Mouse (Mus musculus) CH12.LX (cell line): ENCODE measurements at regions not wholly inside any gene's neighbourhood (a gene's known extent, or its start where the extent isn't known, plus 50 kb on each side); places are given as distances from the start of the nearest gene placed in this dataset.

Source experiments
- DNase-seq: peaks from one replicate; pipeline ENCODE4 v3.0.0-alpha.2; 2013; ENCODE audit errors: extremely low read depth
- H3K27ac ChIP-seq: 2 replicates; pipeline ENCODE4 v1.5.1; 2012; ENCODE audit warnings: low read depth, mild to moderate bottlenecking, control low read depth, moderate library complexity; ENCODE audit not compliant: insufficient read depth
- H3K27me3 ChIP-seq: replicated peaks from 2 replicates; pipeline ENCODE3; 2012; ENCODE audit warnings: inconsistent platforms
- H3K36me3 ChIP-seq, 2 experiments: replicated peaks in 1 of 2; 2 replicates each; pipeline versions ENCODE3 to v1.6.1; 2012; ENCODE audit warnings: inconsistent platforms in 1 of 2, low read length in 1 of 2, mild to moderate bottlenecking in 1 of 2, mixed read lengths in 1 of 2, moderate library complexity in 1 of 2; ENCODE audit not compliant: control insufficient read depth in 1 of 2, insufficient read depth in 1 of 2
- H3K4me1 ChIP-seq, 2 experiments: 2 replicates each; pipeline ENCODE4 v1.6.1; 2012; ENCODE audit warnings: inconsistent platforms in 1 of 2, moderate library complexity in 1 of 2; ENCODE audit not compliant: insufficient read depth in 2 of 2, control insufficient read depth in 1 of 2
- H3K4me2 ChIP-seq: 2 replicates; pipeline ENCODE4 v1.6.1; 2012; ENCODE audit warnings: low read depth, mild to moderate bottlenecking, control low read depth; ENCODE audit not compliant: poor library complexity, insufficient read depth, severe bottlenecking
- H3K4me3 ChIP-seq, 3 experiments: fragments of 150-350 bp in 1 of 3; sonication (generic) in 1 of 3; replicated peaks in 1 of 3; 2 replicates each; pipeline versions ENCODE3 to v1.5.1; 2011 to 2012; ENCODE audit warnings: low read depth in 2 of 3, low read length in 2 of 3, mild to moderate bottlenecking in 2 of 3, moderate library complexity in 2 of 3, control low read depth in 1 of 3, improper control_type of control experiment in 1 of 3, inconsistent platforms in 1 of 3, mixed read lengths in 1 of 3; ENCODE audit not compliant: poor library complexity in 1 of 3
- H3K79me2 ChIP-seq: replicated peaks from 2 replicates; pipeline ENCODE4 v1.6.1; 2012; ENCODE audit warnings: mild to moderate bottlenecking, moderate library complexity; ENCODE audit not compliant: control insufficient read depth, poor library complexity, insufficient read depth, severe bottlenecking; ENCODE audit errors: extremely low read depth
- H3K9ac ChIP-seq: 2 replicates; pipeline ENCODE4 v1.6.1; 2012; ENCODE audit warnings: low read depth, mild to moderate bottlenecking, control low read depth, moderate library complexity; ENCODE audit not compliant: insufficient read depth
- H3K9me3 ChIP-seq: replicated peaks from 2 replicates; pipeline ENCODE3; 2012; ENCODE audit warnings: low read length, inconsistent platforms, mixed read lengths
- CHD1 ChIP-seq: IDR thresholded peaks from 2 replicates; pipeline ENCODE4 v1.6.1; 2012; ENCODE audit warnings: low read depth, low read length, improper control_type of control experiment, inconsistent platforms
- ELF1 ChIP-seq: IDR thresholded peaks from 2 replicates; pipeline ENCODE4 v1.6.1; 2014; ENCODE audit warnings: low read depth, mild to moderate bottlenecking, inconsistent platforms, low read length, improper control_type of control experiment
- EP300 ChIP-seq: IDR thresholded peaks from 2 replicates; pipeline ENCODE4 v1.6.1; 2011; ENCODE audit warnings: low read length, improper control_type of control experiment
- ETS1 ChIP-seq: conservative IDR thresholded peaks from 2 replicates; pipeline ENCODE4 v1.6.1; 2012; ENCODE audit warnings: low read depth, mild to moderate bottlenecking, inconsistent platforms, low read length, improper control_type of control experiment, moderate library complexity
- GABPA ChIP-seq: IDR thresholded peaks from 2 replicates; pipeline ENCODE4 v1.6.1; 2012; ENCODE audit warnings: low read depth, low read length, improper control_type of control experiment, inconsistent platforms; ENCODE audit not compliant: insufficient replicate concordance
- MAZ ChIP-seq: IDR thresholded peaks from 2 replicates; pipeline ENCODE4 v1.6.1; 2012; ENCODE audit warnings: low read depth, mild to moderate bottlenecking, inconsistent platforms, low read length, improper control_type of control experiment, moderate library complexity
- MXI1 ChIP-seq: IDR thresholded peaks from 2 replicates; pipeline ENCODE4 v1.6.1; 2011; ENCODE audit warnings: mild to moderate bottlenecking, low read depth, low read length, improper control_type of control experiment
- MYC ChIP-seq: IDR thresholded peaks from 2 replicates; pipeline ENCODE4 v1.6.1; 2011; ENCODE audit warnings: low read depth, mild to moderate bottlenecking, improper control_type of control experiment, low read length
- RAD21 ChIP-seq: IDR thresholded peaks from 2 replicates; pipeline ENCODE4 v1.6.1; 2011; ENCODE audit warnings: low read depth, mild to moderate bottlenecking, low read length, improper control_type of control experiment, moderate library complexity
- RCOR1 ChIP-seq: conservative IDR thresholded peaks from 2 replicates; pipeline ENCODE4 v1.6.1; 2012; ENCODE audit warnings: low read depth, mild to moderate bottlenecking, inconsistent platforms, low read length, improper control_type of control experiment
- TBP ChIP-seq: conservative IDR thresholded peaks from 2 replicates; pipeline ENCODE4 v1.6.1; 2011; ENCODE audit warnings: low read depth, low read length, improper control_type of control experiment
- TCF12 ChIP-seq: IDR thresholded peaks from 2 replicates; pipeline ENCODE4 v1.6.1; 2014; ENCODE audit warnings: low read depth, mild to moderate bottlenecking, inconsistent platforms, low read length, improper control_type of control experiment
- USF1 ChIP-seq: IDR thresholded peaks from 2 replicates; pipeline ENCODE4 v1.6.1; 2014; ENCODE audit warnings: low read depth, mild to moderate bottlenecking, inconsistent platforms, low read length, improper control_type of control experiment
- ZKSCAN1 ChIP-seq: IDR thresholded peaks from 2 replicates; pipeline ENCODE4 v1.6.1; 2012; ENCODE audit warnings: low read depth, inconsistent platforms, low read length, improper control_type of control experiment, borderline replicate concordance
- ZNF384 ChIP-seq: IDR thresholded peaks from 2 replicates; pipeline ENCODE4 v1.6.1; 2012; ENCODE audit warnings: low read depth, low read length, improper control_type of control experiment, inconsistent platforms
- dilution Hi-C: fragments of 300-500 bp; cut with MboI; formaldehyde crosslinking; loops from 2 replicates; pipeline ENCODE4 v1.14.3; 2020; ENCODE audit warnings: low sequenced_read_pairs; ENCODE audit not compliant: extremely low pct_unique_long_range_greater_than_20kb, extremely low pct_ligation_motif_present
- in situ Hi-C: fragments of 300-500 bp; cut with MboI; formaldehyde crosslinking; loops from 3 replicates; pipeline ENCODE4 v1.14.3; 2019; ENCODE audit warnings: low sequenced_read_pairs, low pct_ligation_motif_present, low pct_unique_long_range_greater_than_20kb, mixed read lengths

DNA sequence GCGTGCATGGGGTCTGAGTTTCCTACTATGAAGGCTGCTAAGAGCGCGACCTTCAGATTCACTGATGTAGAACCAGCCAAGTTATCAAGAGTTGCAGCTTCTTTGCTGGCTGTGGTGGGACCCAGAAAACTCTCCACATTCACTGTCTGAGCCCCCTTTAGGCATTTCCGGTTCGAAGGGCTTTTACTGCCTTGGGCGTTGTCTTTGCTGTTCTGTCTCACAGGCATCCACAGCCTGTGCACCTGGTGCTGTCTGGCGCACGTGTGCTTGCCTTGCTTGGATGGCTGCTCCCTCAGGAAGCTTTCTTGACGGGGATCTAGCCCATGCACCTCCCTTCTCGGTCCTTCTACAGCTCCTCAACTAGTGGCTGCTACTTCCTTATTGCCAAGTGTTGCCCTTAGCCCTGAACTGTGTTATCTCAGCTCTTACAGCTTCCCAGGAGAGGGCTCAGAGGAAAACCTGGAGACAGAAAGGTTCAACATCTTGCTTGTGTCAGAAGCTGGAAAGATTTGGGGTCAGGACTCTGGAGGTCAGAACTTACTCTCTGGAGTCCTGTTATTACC, 108.3 kb upstream of the Dyrk2 start:
- in situ Hi-C loops: no loop called here
- Histone ChIP-seq H3K36me3 (no peaks in the 10 kb centered on the region), H3K27ac (no peak overlapping the region), H3K79me2 (no peaks in the 10 kb centered on the region), H3K9ac (no peak overlapping the region), H3K27me3 (no peaks in the 10 kb centered on the region), H3K4me1 (peaks cover 0 to 52% of the 10 kb centered on the region in 2 experiments; a peak in 2 of 4 replicates), H3K4me3 (no peak overlapping the region), H3K4me2 (no peak overlapping the region), H3K9me3 (no peaks in the 10 kb centered on the region)
- no peak for DNase-seq
- no peak for TF ChIP-seq ZNF384
- no peak for TF ChIP-seq MXI1
- no peak for TF ChIP-seq ETS1
- no peak for TF ChIP-seq CHD1
- no peak for TF ChIP-seq ZKSCAN1
- no peak for TF ChIP-seq EP300
- TF ChIP-seq TCF12: no peak
- TF ChIP-seq RAD21: no peak
- TF ChIP-seq TBP: no peak
- dilution Hi-C loops: no loop called here

DNA sequence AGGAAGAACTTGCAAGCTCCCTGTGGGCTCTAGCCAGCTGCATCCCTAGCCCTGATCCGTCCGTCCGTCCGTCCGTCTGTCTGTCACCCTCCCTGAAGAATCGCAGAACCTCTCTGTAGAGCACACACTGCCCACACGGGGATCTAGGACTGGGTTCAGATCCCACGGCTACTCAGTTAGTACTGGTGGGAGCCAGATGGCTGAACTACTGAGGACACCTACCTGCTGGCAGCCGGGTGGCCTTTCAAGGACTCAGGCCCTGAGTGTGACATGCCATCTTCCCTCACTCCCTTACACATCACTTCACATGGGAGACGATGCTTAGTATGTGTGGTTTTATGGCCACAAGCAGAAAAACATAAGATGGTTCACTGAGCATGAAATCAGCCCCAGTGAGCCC, 106.4 kb upstream of the Dyrk2 start:
- TF ChIP-seq RCOR1 (no peak), ELF1 (no peak), GABPA (no peak), USF1 (no peak), MAZ (no peak), MYC (no peak)
- TF ChIP-seq, all 38 proteins: peak for 0
- no peaks in the 10 kb centered on the region for H3K79me2 ChIP-seq
- no peak overlapping the region for H3K4me3 ChIP-seq
- in situ Hi-C loops (no loop called here), dilution Hi-C loops (no loop called here)
- H3K9ac ChIP-seq: no peak overlapping the region
- no peaks in the 10 kb centered on the region for H3K27me3 ChIP-seq
- H3K27ac ChIP-seq: no peak overlapping the region
- no peaks in the 10 kb centered on the region for H3K36me3 ChIP-seq
- DNase-seq: no peak
- no peaks in the 10 kb centered on the region for H3K9me3 ChIP-seq
- no peak overlapping the region for H3K4me2 ChIP-seq
- H3K4me1 ChIP-seq: peaks cover 0 to 55% of the 10 kb centered on the region in 2 experiments; a peak in 2 of 4 replicates
